Mouse (Mus musculus) mature B cell (primary cell): ENCODE data around the gene Spty2d1.

ENCODE experiments used
- in situ Hi-C: fragments of 300-500 bp; cut with MboI; formaldehyde crosslinking; loops from 2 replicates; pipeline ENCODE4 v1.14.3; 2019

Gene Spty2d1

GRCm38 (mm10) chr7:47022482-47022881 is 14.3 kb upstream of the Spty2d1 start:
- in situ Hi-C loops, result loop anchor here (5.0 to 10.0 kb wide), 3 partner anchors 60 to 122 kb away; no protein-coding TSS in a partner anchor

- in situ Hi-C loops, result loop anchor here (5.0 to 10.0 kb wide), 3 partner anchors 59 to 124 kb away; no protein-coding TSS in a partner anchor
Observed at GRCm38 (mm10) chr7:47020956-47021355, 12.7 kb upstream of the Spty2d1 start.

GRCm38 (mm10) chr7:47019641-47020040 is 11.4 kb upstream of the Spty2d1 start:
- in situ Hi-C loops, result loop anchor here (5.0 to 10.0 kb wide), 3 partner anchors 57 to 125 kb away; no protein-coding TSS in a partner anchor

GRCm38 (mm10) chr7:47017146-47017545 is 8.9 kb upstream of the Spty2d1 start:
- in situ Hi-C loops, result no loop called here

GRCm38 (mm10) chr7:47016602-47017001 is 8.4 kb upstream of the Spty2d1 start:
- in situ Hi-C loops, result no loop called here

GRCm38 (mm10) chr7:47015390-47016065 is 7.3 kb upstream of the Spty2d1 start:
- in situ Hi-C loops, result no loop called here

GRCm38 (mm10) chr7:47014564-47015389 is 6.6 kb upstream of the Spty2d1 start:
- in situ Hi-C loops, result no loop called here

GRCm38 (mm10) chr7:47013131-47013767 is 5.0 kb upstream of the Spty2d1 start:
- in situ Hi-C loops, result no loop called here

GRCm38 (mm10) chr7:47007818-47008167 is 418 bp downstream of the Spty2d1 start:
- in situ Hi-C loops, result loop anchor here (5.0 kb wide), 1 partner anchor 85 kb away; no protein-coding TSS in a partner anchor

GRCm38 (mm10) chr7:47007109-47007780 is 966 bp downstream of the Spty2d1 start:
- in situ Hi-C loops, result loop anchor here (5.0 kb wide), 1 partner anchor 85 kb away; no protein-coding TSS in a partner anchor

GRCm38 (mm10) chr7:47003411-47004115 is 4.6 kb downstream of the Spty2d1 start:
- in situ Hi-C loops, result no loop called here

- in situ Hi-C loops, result no loop called here
Observed at GRCm38 (mm10) chr7:47001900-47002275, 6.3 kb downstream of the Spty2d1 start.

- in situ Hi-C loops, result no loop called here
Observed at GRCm38 (mm10) chr7:47001125-47001899, 6.9 kb downstream of the Spty2d1 start.

GRCm38 (mm10) chr7:47000644-47000983 is 7.6 kb downstream of the Spty2d1 start:
- in situ Hi-C loops, result no loop called here

- in situ Hi-C loops, result no loop called here
Observed at GRCm38 (mm10) chr7:46999983-47000643, 8.1 kb downstream of the Spty2d1 start.

- in situ Hi-C loops, result no loop called here
Observed at GRCm38 (mm10) chr7:46998942-46999341, 9.3 kb downstream of the Spty2d1 start.

GRCm38 (mm10) chr7:46997644-46998395 is 10.4 kb downstream of the Spty2d1 start:
- in situ Hi-C loops, result no loop called here

GRCm38 (mm10) chr7:46997008-46997407 is 11.2 kb downstream of the Spty2d1 start:
- in situ Hi-C loops, result no loop called here

- in situ Hi-C loops, result no loop called here
Observed at GRCm38 (mm10) chr7:46995558-46995957, 12.7 kb downstream of the Spty2d1 start.
